Mouse (Mus musculus) bone marrow macrophage, adult 2 months (primary cell): ENCODE data around the gene Prr12.

ENCODE experiments used
- CTCF ChIP-seq: IDR thresholded peaks from 2 replicates; pipeline ENCODE4 v1.5.1; 2012; ENCODE audit warnings: low read depth, mild to moderate bottlenecking, low read length, moderate library complexity
- POLR2A ChIP-seq: IDR thresholded peaks from 2 replicates; pipeline ENCODE4 v1.6.1; 2012; ENCODE audit warnings: mild to moderate bottlenecking, low read depth, low read length, borderline replicate concordance

GRCm38 (mm10) chr7:45015957-45016612, 36.6 kb downstream of the Prr12 start, which contains the start of gene Scaf1:
- TF ChIP-seq POLR2A (no peak), CTCF (no peak)
